Mouse (Mus musculus): ENCODE measurements around the gene Lysmd1.

Lysmd1 gene

DNA sequence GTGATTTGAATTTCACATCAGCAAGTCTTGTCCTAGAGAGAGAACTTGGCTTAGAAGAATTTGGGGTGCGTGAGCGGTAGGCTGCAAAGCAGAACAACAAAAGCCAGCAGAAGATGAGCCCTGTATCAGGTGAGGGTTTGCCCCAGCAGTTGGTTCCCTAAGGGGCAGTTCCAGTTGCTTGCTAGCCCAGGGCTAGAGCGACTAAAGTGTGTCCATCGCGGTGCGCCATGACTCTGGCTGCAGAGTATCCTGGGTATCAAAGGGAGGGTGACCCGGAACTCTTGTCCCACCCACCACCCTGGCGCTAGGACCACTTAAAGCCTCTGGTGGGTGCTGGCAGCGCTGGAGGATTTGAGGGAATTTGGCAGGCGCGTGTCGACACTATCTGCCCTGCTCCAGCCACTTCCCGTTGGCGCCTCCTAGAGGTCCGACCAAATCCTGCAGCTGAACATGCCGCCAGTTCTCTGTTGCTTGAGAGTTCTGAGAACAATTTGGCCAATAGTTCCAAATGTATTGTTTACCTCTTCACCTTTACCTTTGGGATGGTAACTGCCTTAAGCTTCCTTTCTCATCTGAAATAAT lies 40.2 kb downstream of the Lysmd1 start:
- peak; percentile 81 for DNase-seq (ENCODE audit: low spot score)

GRCm38 (mm10) chr3:95176500-95176899 lies 42.6 kb downstream of the Lysmd1 start:
- no peak for DNase-seq (ENCODE audit: low spot score)

- no peak for DNase-seq (ENCODE audit: low spot score)
These were observed 43.7 kb downstream of the Lysmd1 start for GRCm38 (mm10) chr3:95177583-95177982.

DNA sequence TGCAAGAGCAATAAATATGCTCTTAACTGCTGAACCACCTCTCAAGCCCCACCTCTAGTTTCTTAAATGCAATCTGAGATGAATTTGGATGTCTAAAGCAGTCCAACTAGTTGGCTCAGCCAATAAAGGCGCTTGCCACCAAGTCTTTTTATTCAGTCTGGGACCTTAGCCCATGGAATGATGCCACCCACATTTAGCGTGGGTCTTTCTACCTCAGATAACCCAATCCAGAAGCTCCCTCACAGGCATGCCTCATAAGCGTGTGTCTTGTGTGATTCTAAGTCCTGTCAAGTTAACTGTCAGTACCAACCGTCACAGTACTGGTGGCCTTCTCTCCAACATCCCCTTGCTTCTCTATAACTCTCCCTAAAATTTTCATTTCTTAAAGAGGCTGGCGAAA lies 45.1 kb downstream of the Lysmd1 start:
- DNase-seq (ENCODE audit: low spot score) = no peak

DNA sequence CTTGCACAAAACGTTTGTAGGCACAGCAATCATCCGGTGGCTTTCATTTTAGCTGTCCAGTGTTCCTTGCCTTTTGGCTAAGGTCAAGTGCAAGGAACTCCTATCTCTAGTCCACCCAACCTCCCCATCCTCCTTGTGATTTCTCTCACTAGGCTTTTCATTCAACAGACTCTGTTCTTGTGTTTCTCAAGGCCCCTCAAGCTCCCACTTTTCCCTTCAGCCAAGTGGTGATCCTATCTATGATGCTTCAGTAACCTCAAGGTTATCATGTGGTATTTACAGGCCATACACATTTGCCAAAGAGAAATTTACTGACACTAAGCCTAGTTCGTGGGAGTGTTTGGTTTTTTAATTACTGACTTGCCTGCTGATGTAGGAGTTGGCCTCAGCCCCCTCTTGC lies 46.0 kb downstream of the Lysmd1 start:
- DNase-seq (ENCODE audit: low spot score) = no peak

DNA sequence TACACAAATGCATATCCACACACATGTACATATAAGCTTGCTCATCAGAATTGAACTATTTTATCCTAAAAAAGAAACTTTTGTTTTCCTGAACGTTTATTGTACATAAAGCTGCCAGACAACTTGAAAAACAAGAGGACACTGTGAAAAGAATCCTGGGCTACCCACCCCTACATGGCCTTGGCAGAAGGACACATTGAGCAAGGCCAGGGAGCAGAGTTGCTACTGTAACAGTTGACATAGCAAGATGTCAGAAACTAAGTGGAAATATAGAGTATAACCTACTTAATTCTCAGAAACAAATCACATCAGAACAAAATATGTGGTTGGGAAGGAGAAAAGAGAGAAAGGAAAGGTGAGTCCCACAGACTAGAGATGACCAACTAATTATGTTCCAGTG lies 48.0 kb downstream of the Lysmd1 start:
- DNase-seq (ENCODE audit: low spot score) = no peak

GRCm38 (mm10) chr3:95184796-95185577 lies 51.1 kb downstream of the Lysmd1 start:
- DNase-seq (ENCODE audit: low spot score) = no peak

GRCm38 (mm10) chr3:95186100-95186499 lies 52.2 kb downstream of the Lysmd1 start:
- DNase-seq (ENCODE audit: low spot score) = no peak

DNA sequence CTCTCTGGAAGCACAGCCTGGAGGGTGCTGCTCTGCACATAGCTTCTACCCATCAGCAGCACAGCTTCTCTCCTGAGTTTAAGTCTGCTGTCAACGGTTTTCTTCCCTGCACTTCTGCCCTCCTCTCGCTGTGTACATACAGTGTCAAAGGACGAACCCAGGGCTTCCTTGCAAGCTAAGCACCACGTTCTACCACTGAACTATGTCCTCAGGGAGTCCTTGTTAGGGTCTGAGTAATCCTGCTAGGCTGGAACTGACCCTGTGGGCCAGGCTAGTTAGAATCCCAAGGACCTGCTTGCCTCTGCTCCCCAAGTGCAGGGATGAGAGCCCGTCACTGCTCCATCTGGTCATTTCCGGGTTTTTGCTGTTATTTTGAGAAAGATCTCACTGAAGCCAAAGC lies 53.0 kb downstream of the Lysmd1 start:
- no peak for DNase-seq (ENCODE audit: low spot score)

Measured in layer of hippocampus, adult 11-12 months (tissue).